Mouse (Mus musculus): Measurements from ENCODE around the gene Snx17. TPM values are rescaled to one million over a fixed set of nuclear protein-coding genes. Genes with fewer than 3 reads are reported as not detected.
"Not testable (repeated sequence)": the region's sequence is repeated elsewhere in the genome, so short reads cannot be mapped to it uniquely, and the experiment has no call there.

The Snx17 gene
- polyA plus RNA-seq, 1 experiment from 2014 or later = 165 TPM

DNA sequence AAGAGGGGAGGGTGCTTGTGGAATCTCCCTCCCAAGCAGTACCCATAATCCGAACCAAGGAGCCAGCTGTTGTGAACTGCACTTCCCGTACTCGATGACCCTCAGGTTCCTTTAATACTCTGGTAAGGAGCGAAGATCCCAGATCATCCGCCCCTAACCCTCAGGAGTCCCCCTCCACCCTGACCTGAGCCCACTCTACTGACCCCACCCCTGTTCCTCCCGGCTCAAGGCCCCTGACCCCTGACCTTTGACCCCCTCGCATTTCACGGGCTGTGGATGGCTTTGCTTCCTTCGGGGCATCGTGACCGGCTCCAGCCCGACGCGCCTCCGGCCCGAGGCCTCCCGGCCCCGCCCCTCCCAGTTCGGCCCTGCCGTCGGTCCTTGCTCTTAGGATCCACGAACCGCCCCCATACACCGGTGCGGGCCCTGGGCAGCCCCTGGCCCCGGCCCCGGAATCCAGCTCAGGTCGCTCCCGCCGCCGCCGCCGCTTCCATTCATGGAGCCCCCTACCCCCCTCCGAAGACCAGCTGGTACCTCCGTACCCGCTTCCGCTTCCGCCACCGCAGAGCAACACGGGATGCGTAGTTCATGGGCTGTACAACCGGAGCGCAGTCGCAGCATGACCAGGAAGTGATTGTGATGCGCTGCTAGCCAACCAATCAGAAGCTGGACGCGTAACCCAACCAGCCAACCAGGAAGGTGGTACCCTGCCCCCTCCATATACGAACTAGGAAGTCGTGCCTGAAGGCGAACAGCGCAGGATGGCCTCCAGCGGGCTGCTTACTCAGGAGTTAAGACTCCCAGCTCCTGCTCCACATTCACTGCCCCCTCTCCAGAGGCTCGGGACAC, 8.9 kb downstream of the Snx17 start, which contains the start of gene Zfp513:
Gene Zfp513, minus strand, starts transcription at position 562 of the 849 bp plus-strand sequence.
- Histone ChIP-seq H3K9me3 (ENCODE audit: low read length) (peaks cover 6% of the 10 kb centered on the region), H3K27me3 (ENCODE audit: insufficient read depth, low read length) (no peaks in the 10 kb centered on the region), H3K4me1 (ENCODE audit: insufficient read depth, low read length) (peaks cover 21% of the 10 kb centered on the region), H3K4me2 (replicated peaks; ENCODE audit: low read depth, low read length) (peak within 1 kb of the TSS; percentile 87), H3K4me3 (ENCODE audit: low read length) (peak within 1 kb of the TSS; percentile 75), H3K36me3 (ENCODE audit: insufficient read depth, low read length) (peaks cover 73% of the 10 kb centered on the region), H3K27ac (ENCODE audit: low read length) (peak within 1 kb of the TSS; percentile 93), H3K9ac (replicated peaks; ENCODE audit: low read length) (peak within 1 kb of the TSS; percentile 84)
- peak; percentile 98 for ATAC-seq (ENCODE audit: low FRiP score, low TSS enrichment)
- WGBS = under 1% methylated on average over 53 of the region's 53 CpGs

DNA sequence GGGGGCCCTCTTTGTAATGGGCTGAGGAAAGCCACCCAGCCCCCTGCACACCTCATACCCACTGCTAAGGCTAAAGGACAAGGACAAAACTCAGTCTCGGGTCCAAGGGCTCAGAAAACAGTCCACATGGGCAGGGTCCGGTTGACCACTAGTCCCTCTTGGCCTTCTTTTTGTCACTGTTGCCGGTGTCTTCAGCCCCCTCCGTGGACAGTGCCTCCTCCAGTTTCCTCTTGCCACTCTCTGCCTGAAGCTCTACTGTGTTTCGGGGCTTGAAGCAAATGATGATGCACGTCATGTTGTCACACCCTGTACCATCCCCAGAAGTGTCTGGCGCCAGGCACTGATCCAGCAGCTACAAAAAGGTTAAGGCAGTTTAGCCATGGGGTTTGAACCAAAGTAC, 9.9 kb downstream of the Snx17 start:
- Histone ChIP-seq H3K4me2 (replicated peaks; ENCODE audit: low read depth, low read length) (peak overlapping the region; percentile 77), H3K9ac (replicated peaks; ENCODE audit: low read length) (peak overlapping the region; percentile 77; the same call in 1 of the 2 replicates), H3K27me3 (ENCODE audit: insufficient read depth, low read length) (no peaks in the 10 kb centered on the region), H3K36me3 (ENCODE audit: insufficient read depth, low read length) (peaks cover 72% of the 10 kb centered on the region), H3K9me3 (ENCODE audit: low read length) (peaks cover 6% of the 10 kb centered on the region), H3K4me1 (ENCODE audit: insufficient read depth, low read length) (peaks cover 21% of the 10 kb centered on the region), H3K27ac (ENCODE audit: low read length) (peak overlapping the region; percentile 93; the same call in 1 of the 2 replicates), H3K4me3 (ENCODE audit: low read length) (peak overlapping the region; percentile 75)
- whole genome bisulfite sequencing = 87% methylated on average over 7 of the region's 7 CpGs
- no peak for ATAC-seq (ENCODE audit: low FRiP score, low TSS enrichment)

DNA sequence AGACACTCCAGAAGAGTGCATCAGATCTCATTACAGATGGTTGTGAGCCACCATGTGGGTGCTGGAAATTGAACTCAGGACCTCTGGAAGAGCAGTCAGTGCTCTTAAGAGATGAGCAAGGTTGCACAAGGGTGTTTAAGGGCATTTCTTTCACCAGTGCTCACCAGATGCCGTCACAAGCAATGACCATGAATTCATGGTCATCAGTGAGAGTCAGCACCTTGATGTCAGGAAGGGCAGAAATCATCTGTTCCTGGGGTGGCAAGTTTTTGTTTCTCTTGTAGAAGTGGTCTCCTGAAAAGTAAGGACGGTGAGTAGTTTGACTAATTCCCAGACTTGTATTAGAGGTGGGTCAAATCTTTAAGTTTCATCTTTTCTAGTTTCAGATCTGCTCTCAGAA, 10.8 kb downstream of the Snx17 start:
- H3K36me3 ChIP-seq (ENCODE audit: insufficient read depth, low read length) = peaks cover 62% of the 10 kb centered on the region
- no peak overlapping the region for H3K4me3 ChIP-seq (ENCODE audit: low read length)
- H3K4me1 ChIP-seq (ENCODE audit: insufficient read depth, low read length) = peaks cover 21% of the 10 kb centered on the region
- 92% methylated on average over 2 of the region's 2 CpGs for WGBS
- peaks cover 6% of the 10 kb centered on the region for H3K9me3 ChIP-seq (ENCODE audit: low read length)
- no peak overlapping the region for H3K27ac ChIP-seq (ENCODE audit: low read length)
- H3K9ac ChIP-seq (replicated peaks; ENCODE audit: low read length) = no peak overlapping the region
- no peak for ATAC-seq (ENCODE audit: low FRiP score, low TSS enrichment)
- no peak overlapping the region for H3K4me2 ChIP-seq (replicated peaks; ENCODE audit: low read depth, low read length)
- H3K27me3 ChIP-seq (ENCODE audit: insufficient read depth, low read length) = no peaks in the 10 kb centered on the region

DNA sequence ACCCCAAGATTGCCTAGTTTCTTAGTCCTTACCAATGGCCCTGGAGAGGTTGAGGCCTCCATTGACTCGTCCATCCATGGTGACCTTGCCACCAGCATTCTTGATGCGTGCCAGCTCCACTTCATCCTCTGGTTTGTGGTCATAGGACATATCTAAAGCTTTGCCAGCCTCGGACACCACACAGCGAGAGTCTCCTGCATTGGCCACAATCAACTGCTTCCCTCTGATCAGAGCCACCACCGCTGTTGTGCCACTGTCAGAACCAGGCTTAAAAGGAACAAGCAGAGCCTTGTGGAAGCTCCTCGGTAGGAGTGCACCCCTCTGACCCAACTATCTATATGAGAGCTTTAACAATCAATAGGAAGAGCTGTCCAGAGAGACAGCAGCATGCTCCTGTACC, 11.4 kb downstream of the Snx17 start:
- H3K4me3 ChIP-seq (ENCODE audit: low read length) = no peak overlapping the region
- ATAC-seq (ENCODE audit: low FRiP score, low TSS enrichment) = no peak
- no peak overlapping the region for H3K9ac ChIP-seq (replicated peaks; ENCODE audit: low read length)
- H3K27me3 ChIP-seq (ENCODE audit: insufficient read depth, low read length) = no peaks in the 10 kb centered on the region
- H3K36me3 ChIP-seq (ENCODE audit: insufficient read depth, low read length) = peaks cover 57% of the 10 kb centered on the region
- H3K27ac ChIP-seq (ENCODE audit: low read length) = no peak overlapping the region
- no peak overlapping the region for H3K4me2 ChIP-seq (replicated peaks; ENCODE audit: low read depth, low read length)
- peaks cover 21% of the 10 kb centered on the region for H3K4me1 ChIP-seq (ENCODE audit: insufficient read depth, low read length)
- peaks cover 6% of the 10 kb centered on the region for H3K9me3 ChIP-seq (ENCODE audit: low read length)
- WGBS = 92% methylated on average over 6 of the region's 6 CpGs

DNA sequence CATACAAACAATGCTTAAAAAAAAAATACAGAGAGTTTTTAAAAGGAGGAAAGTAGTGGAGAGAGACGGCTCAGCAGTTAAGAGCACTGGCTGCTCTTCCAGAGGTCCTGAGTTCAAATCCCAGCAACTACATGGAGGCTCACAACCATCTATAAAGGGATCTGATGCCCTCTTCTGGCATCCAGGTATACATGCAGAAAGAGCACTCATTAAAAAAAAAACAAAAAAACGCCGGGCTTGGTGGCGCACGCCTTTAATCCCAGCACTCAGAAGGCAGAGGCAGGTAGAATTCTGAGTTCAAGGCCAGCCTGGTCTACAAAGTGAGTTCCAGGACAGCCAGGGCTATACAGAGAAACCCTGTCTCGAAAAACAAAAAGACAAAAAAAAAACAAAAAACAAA, 23.5 kb downstream of the Snx17 start:
- not testable (repeated sequence) for H3K27me3 ChIP-seq (ENCODE audit: insufficient read depth, low read length); H3K27ac ChIP-seq (ENCODE audit: low read length); H3K4me3 ChIP-seq (ENCODE audit: low read length); H3K9me3 ChIP-seq (ENCODE audit: low read length); H3K36me3 ChIP-seq (ENCODE audit: insufficient read depth, low read length); H3K4me1 ChIP-seq (ENCODE audit: insufficient read depth, low read length); H3K4me2 ChIP-seq (replicated peaks; ENCODE audit: low read depth, low read length); ATAC-seq (ENCODE audit: low FRiP score, low TSS enrichment); H3K9ac ChIP-seq (replicated peaks; ENCODE audit: low read length)
- 89% methylated on average over 6 of the region's 6 CpGs for WGBS

DNA sequence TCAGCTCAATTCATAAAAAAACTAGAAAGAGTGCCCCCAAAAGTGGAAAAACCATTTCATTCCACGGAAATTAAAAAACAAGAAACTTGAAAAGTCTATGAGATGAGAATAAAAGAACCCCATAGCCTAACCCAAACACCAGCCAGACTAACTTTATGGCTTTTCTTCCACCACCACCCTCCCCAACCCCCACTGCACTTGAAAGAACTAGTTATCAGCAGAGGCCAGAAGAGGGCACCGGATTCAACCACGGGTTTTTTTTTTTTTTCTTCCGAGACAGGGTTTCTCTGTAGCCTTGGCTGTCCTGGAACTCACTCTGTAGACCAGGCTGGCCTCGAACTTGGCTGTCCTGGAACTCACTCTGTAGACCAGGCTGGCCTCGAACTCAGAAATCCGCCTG, 25.3 kb downstream of the Snx17 start:
- 55% methylated on average over 7 of the region's 7 CpGs for WGBS
- Histone ChIP-seq H3K9ac (replicated peaks; ENCODE audit: low read length) (no peak overlapping the region), H3K4me3 (ENCODE audit: low read length) (no peak overlapping the region), H3K4me2 (replicated peaks; ENCODE audit: low read depth, low read length) (no peak overlapping the region), H3K27ac (ENCODE audit: low read length) (no peak overlapping the region), H3K4me1 (ENCODE audit: insufficient read depth, low read length) (peaks cover 8% of the 10 kb centered on the region), H3K36me3 (ENCODE audit: insufficient read depth, low read length) (no peaks in the 10 kb centered on the region), H3K27me3 (ENCODE audit: insufficient read depth, low read length) (no peaks in the 10 kb centered on the region), H3K9me3 (ENCODE audit: low read length) (no peaks in the 10 kb centered on the region)
- ATAC-seq (ENCODE audit: low FRiP score, low TSS enrichment) = no peak

DNA sequence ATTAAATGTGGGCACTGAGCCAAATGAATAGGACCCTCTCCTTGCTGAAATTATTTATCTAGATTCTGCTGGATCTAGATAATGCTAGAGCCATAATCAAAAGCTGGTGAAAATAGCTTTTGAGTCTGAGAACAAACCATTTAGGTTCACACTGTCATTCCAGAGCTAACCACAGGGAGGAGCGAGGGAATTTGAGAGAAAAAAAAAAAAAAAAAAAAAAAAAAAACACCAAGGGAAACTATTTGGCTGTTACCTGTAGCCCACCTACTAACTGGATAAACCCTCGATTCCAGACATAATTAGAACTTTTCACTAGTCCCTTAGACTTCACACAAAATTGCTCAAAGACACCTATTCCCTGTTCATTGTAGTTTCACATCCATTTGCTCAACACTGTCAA, 26.0 kb downstream of the Snx17 start:
- Histone ChIP-seq H3K36me3 (ENCODE audit: insufficient read depth, low read length) (no peaks in the 10 kb centered on the region), H3K4me1 (ENCODE audit: insufficient read depth, low read length) (peaks cover 8% of the 10 kb centered on the region), H3K9ac (replicated peaks; ENCODE audit: low read length) (no peak overlapping the region), H3K27me3 (ENCODE audit: insufficient read depth, low read length) (no peaks in the 10 kb centered on the region), H3K4me3 (ENCODE audit: low read length) (peak overlapping the region; percentile 86), H3K9me3 (ENCODE audit: low read length) (no peaks in the 10 kb centered on the region), H3K4me2 (replicated peaks; ENCODE audit: low read depth, low read length) (peak overlapping the region; percentile 80), H3K27ac (ENCODE audit: low read length) (no peak overlapping the region)
- no peak for ATAC-seq (ENCODE audit: low FRiP score, low TSS enrichment)
- WGBS = 3% methylated on average over 2 of the region's 2 CpGs

DNA sequence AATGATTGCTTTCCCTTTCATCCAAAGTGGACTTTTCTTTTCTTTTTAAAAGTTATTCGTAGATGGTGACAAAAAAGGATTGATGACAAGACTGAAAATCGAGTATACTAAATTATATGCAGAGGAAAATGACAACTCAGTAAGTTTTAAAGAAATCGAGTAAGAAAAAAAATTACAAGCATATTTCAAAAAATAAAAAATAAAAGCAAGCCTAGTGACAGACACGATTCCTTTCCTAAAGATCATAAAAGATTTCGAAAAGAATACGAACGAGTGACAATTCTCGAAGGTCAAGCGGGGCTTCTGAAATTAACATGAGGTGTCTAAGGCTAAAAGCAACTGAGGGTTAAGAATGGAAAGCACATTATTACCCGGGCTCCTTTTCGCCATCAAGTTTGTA, 26.4 kb downstream of the Snx17 start:
- ATAC-seq (ENCODE audit: low FRiP score, low TSS enrichment) = no peak
- Histone ChIP-seq H3K4me1 (ENCODE audit: insufficient read depth, low read length) (peaks cover 8% of the 10 kb centered on the region), H3K36me3 (ENCODE audit: insufficient read depth, low read length) (no peaks in the 10 kb centered on the region), H3K4me3 (ENCODE audit: low read length) (peak overlapping the region; percentile 86), H3K27ac (ENCODE audit: low read length) (peak overlapping the region; percentile 92), H3K4me2 (replicated peaks; ENCODE audit: low read depth, low read length) (peak overlapping the region; percentile 80), H3K9ac (replicated peaks; ENCODE audit: low read length) (peak overlapping the region; percentile 90), H3K27me3 (ENCODE audit: insufficient read depth, low read length) (no peaks in the 10 kb centered on the region), H3K9me3 (ENCODE audit: low read length) (no peaks in the 10 kb centered on the region)
- 1% methylated on average over 11 of the region's 11 CpGs for WGBS

DNA sequence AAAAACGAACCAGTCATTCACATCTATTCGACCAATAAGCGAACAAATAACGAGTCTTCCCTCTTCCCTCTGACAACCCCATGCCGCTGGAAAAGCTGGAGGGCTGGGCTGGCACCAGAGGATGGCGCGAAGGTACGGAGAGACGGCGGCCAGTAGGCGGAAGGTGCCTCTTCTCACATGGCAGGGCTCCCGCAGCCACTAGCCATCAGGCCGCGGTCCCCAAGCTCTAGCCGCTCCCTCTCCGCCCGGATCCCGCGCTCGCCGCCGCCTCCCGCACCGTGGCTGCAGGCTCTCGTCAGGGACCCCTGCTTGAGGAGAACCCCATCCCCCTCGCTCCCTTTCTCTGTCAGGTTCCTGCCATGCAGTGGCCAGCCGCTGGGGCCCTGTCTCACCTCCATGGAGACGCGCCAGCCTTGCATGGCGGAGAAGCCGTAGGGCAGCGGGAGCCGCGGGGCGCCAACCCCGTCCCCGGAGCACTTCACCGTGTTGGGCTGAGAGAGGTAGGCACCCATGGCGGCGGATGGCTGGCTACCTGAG, 27.0 kb downstream of the Snx17 start:
- peak overlapping the region; percentile 86 for H3K4me3 ChIP-seq (ENCODE audit: low read length)
- no peaks in the 10 kb centered on the region for H3K27me3 ChIP-seq (ENCODE audit: insufficient read depth, low read length)
- H3K9ac ChIP-seq (replicated peaks; ENCODE audit: low read length) = peak overlapping the region; percentile 90
- H3K36me3 ChIP-seq (ENCODE audit: insufficient read depth, low read length) = no peaks in the 10 kb centered on the region
- 0% methylated on average over 40 of the region's 40 CpGs for WGBS
- H3K9me3 ChIP-seq (ENCODE audit: low read length) = no peaks in the 10 kb centered on the region
- peak overlapping the region; percentile 92 for H3K27ac ChIP-seq (ENCODE audit: low read length)
- H3K4me2 ChIP-seq (replicated peaks; ENCODE audit: low read depth, low read length) = peak overlapping the region; percentile 80
- H3K4me1 ChIP-seq (ENCODE audit: insufficient read depth, low read length) = peaks cover 8% of the 10 kb centered on the region
- ATAC-seq (ENCODE audit: low FRiP score, low TSS enrichment) = peak; percentile 77
